Mouse (Mus musculus): ENCODE results near the gene Ttc34. TPM values are rescaled to one million over a fixed set of nuclear protein-coding genes. Genes with fewer than 3 reads are reported as not detected.

The Ttc34 gene
- polyA plus RNA-seq, 1 experiment from 2014 or later, result 0.06 TPM

- ATAC-seq (replicated peaks; ENCODE audit: insufficient number of reproducible peaks, insufficient read depth, low FRiP score, low read depth), result no peak
- Histone ChIP-seq H3K27me3 (peaks cover 38% of the 10 kb centered on the region), H3K9me3 (replicated peaks) (no peaks in the 10 kb centered on the region), H3K27ac (no peak overlapping the region), H3K9ac (no peak overlapping the region), H3K4me3 (no peak overlapping the region), H3K36me3 (no peaks in the 10 kb centered on the region), H3K4me1 (replicated peaks) (peaks cover 1% of the 10 kb centered on the region), H3K4me2 (no peak overlapping the region)
- 74% methylated on average over 6 of the region's 6 CpGs for WGBS
Observed at GRCm38 (mm10) chr4:154873186-154873585, 35.9 kb downstream of the Ttc34 start.

GRCm38 (mm10) chr4:154877864-154878548, 40.7 kb downstream of the Ttc34 start:
- H3K9me3 ChIP-seq (replicated peaks), result no peaks in the 10 kb centered on the region
- peak overlapping the region; percentile 40 for H3K4me3 ChIP-seq
- H3K4me2 ChIP-seq, result peak overlapping the region; percentile 65
- WGBS, result 7% methylated on average over 18 of the region's 18 CpGs
- peaks cover 32% of the 10 kb centered on the region for H3K4me1 ChIP-seq (replicated peaks)
- peak overlapping the region; percentile 89 for H3K27ac ChIP-seq
- H3K36me3 ChIP-seq, result no peaks in the 10 kb centered on the region
- H3K27me3 ChIP-seq, result peaks cover 3% of the 10 kb centered on the region
- H3K9ac ChIP-seq, result peak overlapping the region; percentile 37; the same call in 1 of the 2 replicates
- ATAC-seq (replicated peaks; ENCODE audit: insufficient number of reproducible peaks, insufficient read depth, low FRiP score, low read depth), result peak; percentile 94

GRCm38 (mm10) chr4:154880730-154881129, 43.5 kb downstream of the Ttc34 start:
- Histone ChIP-seq H3K36me3 (no peaks in the 10 kb centered on the region), H3K27ac (peak overlapping the region; percentile 82), H3K9me3 (replicated peaks) (no peaks in the 10 kb centered on the region), H3K27me3 (peaks cover 6% of the 10 kb centered on the region; the same call in 1 of the 2 replicates), H3K4me2 (peak overlapping the region; percentile 25; the same call in 1 of the 2 replicates), H3K4me1 (replicated peaks) (peaks cover 32% of the 10 kb centered on the region), H3K4me3 (no peak overlapping the region), H3K9ac (peak overlapping the region; percentile 21; the same call in 1 of the 2 replicates)
- WGBS, result 20% methylated on average over 6 of the region's 6 CpGs
- ATAC-seq (replicated peaks; ENCODE audit: insufficient number of reproducible peaks, insufficient read depth, low FRiP score, low read depth), result peak; percentile 66

GRCm38 (mm10) chr4:154882014-154882659, 44.9 kb downstream of the Ttc34 start:
- ATAC-seq (replicated peaks; ENCODE audit: insufficient number of reproducible peaks, insufficient read depth, low FRiP score, low read depth), result no peak
- H3K27me3 ChIP-seq, result 0 out of 2 replicates have a peak, but pooled peaks cover 3% of the 10 kb centered on the region
- no peaks in the 10 kb centered on the region for H3K36me3 ChIP-seq
- no peak overlapping the region for H3K9ac ChIP-seq
- no peak overlapping the region for H3K27ac ChIP-seq
- no peak overlapping the region for H3K4me2 ChIP-seq
- peaks cover 32% of the 10 kb centered on the region for H3K4me1 ChIP-seq (replicated peaks)
- H3K4me3 ChIP-seq, result no peak overlapping the region
- 33% methylated on average over 14 of the region's 14 CpGs for WGBS
- H3K9me3 ChIP-seq (replicated peaks), result no peaks in the 10 kb centered on the region

GRCm38 (mm10) chr4:154885416-154885815, 48.2 kb downstream of the Ttc34 start:
- Histone ChIP-seq H3K4me2 (no peak overlapping the region), H3K9me3 (replicated peaks) (no peaks in the 10 kb centered on the region), H3K36me3 (no peaks in the 10 kb centered on the region), H3K27me3 (0 out of 2 replicates have a peak, but pooled peaks cover 3% of the 10 kb centered on the region), H3K4me1 (replicated peaks) (peaks cover 19% of the 10 kb centered on the region), H3K4me3 (no peak overlapping the region), H3K27ac (no peak overlapping the region), H3K9ac (no peak overlapping the region)
- no peak for ATAC-seq (replicated peaks; ENCODE audit: insufficient number of reproducible peaks, insufficient read depth, low FRiP score, low read depth)
- WGBS, result 70% methylated on average over 11 of the region's 11 CpGs

- Histone ChIP-seq H3K27ac (no peak overlapping the region), H3K9me3 (replicated peaks) (no peaks in the 10 kb centered on the region), H3K4me1 (replicated peaks) (peaks cover 3% of the 10 kb centered on the region; the same call in 1 of the 2 replicates), H3K9ac (no peak overlapping the region), H3K4me2 (no peak overlapping the region), H3K36me3 (no peaks in the 10 kb centered on the region), H3K27me3 (0 out of 2 replicates have a peak, but pooled peaks cover 3% of the 10 kb centered on the region), H3K4me3 (no peak overlapping the region)
- 69% methylated on average over 13 of the region's 13 CpGs for WGBS
- ATAC-seq (replicated peaks; ENCODE audit: insufficient number of reproducible peaks, insufficient read depth, low FRiP score, low read depth), result peak; percentile 38; the same call in 1 of the 2 replicates
Observed at GRCm38 (mm10) chr4:154886876-154887592, 49.8 kb downstream of the Ttc34 start.

GRCm38 (mm10) chr4:154887593-154888250, 50.5 kb downstream of the Ttc34 start:
- ATAC-seq (replicated peaks; ENCODE audit: insufficient number of reproducible peaks, insufficient read depth, low FRiP score, low read depth), result no peak
- H3K36me3 ChIP-seq, result no peaks in the 10 kb centered on the region
- H3K4me2 ChIP-seq, result no peak overlapping the region
- no peaks in the 10 kb centered on the region for H3K9me3 ChIP-seq (replicated peaks)
- H3K4me1 ChIP-seq (replicated peaks), result no peaks in the 10 kb centered on the region
- H3K9ac ChIP-seq, result no peak overlapping the region
- 67% methylated on average over 15 of the region's 15 CpGs for WGBS
- no peak overlapping the region for H3K27ac ChIP-seq
- H3K27me3 ChIP-seq, result 0 out of 2 replicates have a peak, but pooled peaks cover 3% of the 10 kb centered on the region
- H3K4me3 ChIP-seq, result no peak overlapping the region

- no peaks in the 10 kb centered on the region for H3K9me3 ChIP-seq (replicated peaks)
- no peak for ATAC-seq (replicated peaks; ENCODE audit: insufficient number of reproducible peaks, insufficient read depth, low FRiP score, low read depth)
- H3K4me1 ChIP-seq (replicated peaks), result no peaks in the 10 kb centered on the region
Observed at GRCm38 (mm10) chr4:154890887-154891286, 53.6 kb downstream of the Ttc34 start.

GRCm38 (mm10) chr4:154895549-154895948, 58.3 kb downstream of the Ttc34 start:
- H3K36me3 ChIP-seq, result no peaks in the 10 kb centered on the region
- no peaks in the 10 kb centered on the region for H3K9me3 ChIP-seq (replicated peaks)
- 76% methylated on average over 5 of the region's 5 CpGs for WGBS
- H3K4me3 ChIP-seq, result no peak overlapping the region
- peaks cover 11% of the 10 kb centered on the region; the same call in 1 of the 2 replicates for H3K27me3 ChIP-seq
- ATAC-seq (replicated peaks; ENCODE audit: insufficient number of reproducible peaks, insufficient read depth, low FRiP score, low read depth), result no peak
- H3K27ac ChIP-seq, result no peak overlapping the region
- H3K4me2 ChIP-seq, result no peak overlapping the region
- H3K9ac ChIP-seq, result no peak overlapping the region
- peaks cover 21% of the 10 kb centered on the region for H3K4me1 ChIP-seq (replicated peaks)

More at GRCm38 (mm10) chr4:154890887-154891286, 53.6 kb downstream of the Ttc34 start:
- no peak overlapping the region for H3K9ac ChIP-seq
- no peak overlapping the region for H3K4me3 ChIP-seq
- WGBS, result 82% methylated on average over 14 of the region's 14 CpGs
- no peaks in the 10 kb centered on the region for H3K36me3 ChIP-seq
- H3K4me2 ChIP-seq, result no peak overlapping the region
- H3K27ac ChIP-seq, result no peak overlapping the region
- 0 out of 2 replicates have a peak, but pooled peaks cover 4% of the 10 kb centered on the region for H3K27me3 ChIP-seq

- peak overlapping the region; percentile 97 for H3K4me2 ChIP-seq
- H3K4me1 ChIP-seq (replicated peaks), result peaks cover 21% of the 10 kb centered on the region
- no peaks in the 10 kb centered on the region for H3K9me3 ChIP-seq (replicated peaks)
- peak overlapping the region; percentile 65 for H3K4me3 ChIP-seq
- H3K9ac ChIP-seq, result peak overlapping the region; percentile 76
- no peak for ATAC-seq (replicated peaks; ENCODE audit: insufficient number of reproducible peaks, insufficient read depth, low FRiP score, low read depth)
- H3K27ac ChIP-seq, result peak overlapping the region; percentile 70; the same call in 1 of the 2 replicates
- H3K36me3 ChIP-seq, result no peaks in the 10 kb centered on the region
- WGBS, result 61% methylated on average over 6 of the region's 6 CpGs
- H3K27me3 ChIP-seq, result peaks cover 11% of the 10 kb centered on the region; the same call in 1 of the 2 replicates
Observed at GRCm38 (mm10) chr4:154897676-154898465, 60.6 kb downstream of the Ttc34 start.

Measured in heart, embryonic 15.5 days (tissue).